Mouse (Mus musculus) heart, embryonic 11.5 days (tissue): ENCODE measurements around the gene Otud7a. TPM values are rescaled to one million over a fixed set of nuclear protein-coding genes. Genes with fewer than 3 reads are reported as not detected.

Experiments used
- ATAC-seq: fragments of 200-750 bp; cut with Nextera tagmentation; replicated peaks from 2 replicates; pipeline ENCODE4 v1.8.0; 2017; ENCODE audit warnings: moderate library complexity; ENCODE audit not compliant: insufficient number of reproducible peaks, low FRiP score, low TSS enrichment
- H3K27ac ChIP-seq: fragments of 300-500 bp; sonication (generic); 2 replicates; pipeline ENCODE4 v1.5.1; 2014; ENCODE audit warnings: mild to moderate bottlenecking, low read depth, low read length
- H3K27me3 ChIP-seq: fragments of 300-500 bp; sonication (generic); 2 replicates; pipeline ENCODE4 v1.6.1; 2014; ENCODE audit warnings: mild to moderate bottlenecking, low read length, mixed read lengths; ENCODE audit not compliant: control insufficient read depth, insufficient read depth
- H3K36me3 ChIP-seq: fragments of 300-500 bp; sonication (generic); 2 replicates; pipeline ENCODE4 v1.6.1; 2014; ENCODE audit warnings: mild to moderate bottlenecking, low read length, moderate library complexity, mixed read lengths; ENCODE audit not compliant: control insufficient read depth, insufficient read depth
- H3K4me1 ChIP-seq: fragments of 300-500 bp; sonication (generic); 2 replicates; pipeline ENCODE4 v1.6.1; 2014; ENCODE audit warnings: low read length; ENCODE audit not compliant: control insufficient read depth, insufficient read depth
- H3K4me2 ChIP-seq: fragments of 300-500 bp; sonication (generic); 2 replicates; pipeline ENCODE4 v1.6.1; 2014; ENCODE audit warnings: mild to moderate bottlenecking, moderate library complexity
- H3K4me3 ChIP-seq: fragments of 300-500 bp; sonication (generic); 2 replicates; pipeline ENCODE4 v1.5.1; 2014; ENCODE audit warnings: low read depth, low read length
- H3K9ac ChIP-seq: fragments of 300-500 bp; sonication (generic); 2 replicates; pipeline ENCODE4 v1.6.1; 2014; ENCODE audit warnings: mild to moderate bottlenecking, low read depth, low read length, moderate library complexity
- H3K9me3 ChIP-seq: fragments of 300-500 bp; sonication (generic); replicated peaks from 2 replicates; pipeline ENCODE4 v1.6.1; 2016; ENCODE audit warnings: low read length; ENCODE audit not compliant: control insufficient read depth
- WGBS: fragments of 180-500 bp; shearing (Covaris S2); extraction: QIAGEN DNeasy Blood & Tissue Kit; methylation state at CpG from one replicate; pipeline ENCODE4 v1.1.7; 2014; ENCODE audit not compliant: insufficient replicate concordance; 5-methylcytosine and 5-hydroxymethylcytosine counted together
- polyA plus RNA-seq: library from polyadenylated mRNA; unstranded; fragments of >200 nt; fragmentation: Nextera tagmentation; extraction: Ambion mirVana; gene quantifications from 2 replicates; pipeline ENCODE4 v1.2.1, GENCODE M21; 2014

Gene Otud7a
- polyA plus RNA-seq, 1 experiment from 2014 or later: 0.17 TPM

DNA sequence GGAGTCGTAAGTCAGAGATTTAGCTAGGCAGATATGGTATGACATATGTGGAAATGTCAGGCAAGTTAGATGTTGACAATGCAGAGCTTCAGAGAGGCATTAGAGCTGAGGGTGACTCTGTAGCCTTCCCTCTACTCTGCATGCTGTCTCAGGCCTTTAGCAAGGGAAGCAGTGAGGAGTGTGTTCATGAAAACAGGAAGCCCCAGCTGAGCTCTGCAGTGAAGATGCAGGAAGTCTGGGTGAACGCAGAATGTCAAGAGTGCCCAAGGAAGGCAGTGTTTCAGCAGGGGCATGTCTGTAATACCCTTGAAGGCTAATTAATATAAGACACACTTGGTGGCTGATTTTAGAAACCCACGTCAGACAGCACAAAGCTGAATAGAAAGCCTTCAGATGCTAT, 77.9 kb downstream of the Otud7a start:
- Histone ChIP-seq H3K4me1 (no peaks in the 10 kb centered on the region), H3K4me3 (no peak overlapping the region), H3K27ac (no peak overlapping the region), H3K36me3 (no peaks in the 10 kb centered on the region), H3K9ac (no peak overlapping the region), H3K27me3 (no peaks in the 10 kb centered on the region), H3K9me3 (no peaks in the 10 kb centered on the region), H3K4me2 (no peak overlapping the region)
- ATAC-seq: no peak
- 53% methylated on average over 3 of the region's 3 CpGs for WGBS

DNA sequence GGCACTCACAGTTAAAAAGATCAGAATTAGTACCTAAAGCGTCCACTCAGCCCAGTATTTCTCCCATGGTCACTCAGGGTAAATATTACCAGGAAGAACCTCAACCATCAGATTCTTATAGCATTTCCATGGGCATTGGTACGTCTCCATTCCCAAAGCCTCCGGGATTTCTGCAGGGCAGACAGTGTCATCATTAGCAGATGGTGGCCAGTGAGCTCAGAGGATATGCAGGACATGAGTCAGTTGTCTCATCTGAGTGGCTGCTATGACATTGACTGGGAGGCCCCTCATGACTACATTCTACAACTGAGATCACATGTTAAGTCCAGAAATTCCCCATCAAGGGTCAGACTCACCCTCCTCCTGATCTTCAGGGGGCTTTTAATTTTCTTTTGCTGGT, 78.5 kb downstream of the Otud7a start:
- Histone ChIP-seq H3K4me3 (no peak overlapping the region), H3K9me3 (no peaks in the 10 kb centered on the region), H3K4me1 (no peaks in the 10 kb centered on the region), H3K4me2 (no peak overlapping the region), H3K9ac (no peak overlapping the region), H3K27ac (no peak overlapping the region), H3K27me3 (no peaks in the 10 kb centered on the region), H3K36me3 (no peaks in the 10 kb centered on the region)
- ATAC-seq: no peak
- WGBS: 72% methylated on average over 3 of the region's 3 CpGs

- no peak overlapping the region for H3K4me3 ChIP-seq
- no peak overlapping the region for H3K4me2 ChIP-seq
- ATAC-seq: no peak
- H3K36me3 ChIP-seq: no peaks in the 10 kb centered on the region
- H3K27ac ChIP-seq: no peak overlapping the region
- H3K4me1 ChIP-seq: no peaks in the 10 kb centered on the region
- H3K9me3 ChIP-seq: no peaks in the 10 kb centered on the region
- WGBS: 86% methylated on average over 4 of the region's 4 CpGs
- H3K27me3 ChIP-seq: no peaks in the 10 kb centered on the region
- H3K9ac ChIP-seq: no peak overlapping the region
Measured at GRCm38 (mm10) chr7:63540293-63540692, 95.7 kb downstream of the Otud7a start.

GRCm38 (mm10) chr7:63554457-63554856, 109.9 kb downstream of the Otud7a start:
- WGBS: 82% methylated on average over 1 of the region's 1 CpGs
- Histone ChIP-seq H3K27ac (no peak overlapping the region), H3K9ac (no peak overlapping the region), H3K4me2 (no peak overlapping the region), H3K9me3 (no peaks in the 10 kb centered on the region), H3K36me3 (no peaks in the 10 kb centered on the region), H3K4me3 (no peak overlapping the region), H3K27me3 (no peaks in the 10 kb centered on the region), H3K4me1 (no peaks in the 10 kb centered on the region)
- ATAC-seq: no peak

DNA sequence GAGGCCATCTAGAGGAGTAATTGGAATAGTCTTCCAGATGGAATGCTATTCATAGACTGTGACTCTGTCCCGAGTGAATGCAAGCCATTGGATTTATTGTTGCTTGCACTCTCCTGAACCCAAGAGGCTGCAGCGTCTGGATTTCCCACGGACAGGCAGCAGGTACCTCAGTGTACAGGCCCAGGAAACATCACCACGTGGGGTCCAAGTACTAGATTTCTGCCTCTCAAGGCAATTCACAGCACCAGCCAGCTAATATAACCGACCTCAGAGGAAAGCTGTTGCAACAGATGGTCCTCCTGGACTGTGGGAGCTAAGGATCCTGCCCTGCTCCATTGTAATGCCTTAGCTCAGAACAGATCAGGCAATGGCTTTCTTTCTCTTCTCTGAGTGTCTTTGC, 111.8 kb downstream of the Otud7a start:
- Histone ChIP-seq H3K9ac (no peak overlapping the region), H3K4me3 (no peak overlapping the region), H3K9me3 (no peaks in the 10 kb centered on the region), H3K27ac (no peak overlapping the region), H3K4me2 (no peak overlapping the region), H3K27me3 (no peaks in the 10 kb centered on the region), H3K4me1 (no peaks in the 10 kb centered on the region), H3K36me3 (no peaks in the 10 kb centered on the region)
- 54% methylated on average over 5 of the region's 5 CpGs for WGBS
- ATAC-seq: no peak

GRCm38 (mm10) chr7:63558918-63559317, 114.4 kb downstream of the Otud7a start:
- Histone ChIP-seq H3K4me2 (no peak overlapping the region), H3K27ac (no peak overlapping the region), H3K9ac (no peak overlapping the region), H3K4me3 (no peak overlapping the region), H3K27me3 (no peaks in the 10 kb centered on the region), H3K36me3 (no peaks in the 10 kb centered on the region), H3K9me3 (no peaks in the 10 kb centered on the region), H3K4me1 (no peaks in the 10 kb centered on the region)
- whole genome bisulfite sequencing: 68% methylated on average over 3 of the region's 3 CpGs
- ATAC-seq: no peak

DNA sequence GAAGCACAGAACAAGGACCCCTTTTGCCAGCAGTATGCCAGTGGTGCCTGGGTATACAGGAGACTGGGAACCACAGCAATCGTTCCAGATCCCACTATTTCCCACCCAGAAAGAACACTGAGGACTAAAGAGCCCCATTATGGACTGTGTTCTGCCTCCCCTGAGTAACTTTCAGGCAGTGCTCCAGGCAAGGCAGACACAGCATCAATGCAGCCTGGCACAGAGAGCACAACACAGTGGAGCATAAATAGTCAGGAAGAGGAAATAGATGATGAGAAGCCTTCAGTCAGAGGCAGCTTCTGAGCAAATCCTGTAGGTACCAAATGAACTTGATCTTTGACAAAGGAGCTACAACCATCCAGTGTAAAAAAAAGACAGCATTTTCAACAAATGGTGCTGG, 115.1 kb downstream of the Otud7a start:
- no peak for ATAC-seq
- no peaks in the 10 kb centered on the region for H3K9me3 ChIP-seq
- no peak overlapping the region for H3K9ac ChIP-seq
- no peaks in the 10 kb centered on the region for H3K36me3 ChIP-seq
- no peak overlapping the region for H3K4me2 ChIP-seq
- H3K4me3 ChIP-seq: no peak overlapping the region
- WGBS: 75% methylated on average over 1 of the region's 1 CpGs
- no peaks in the 10 kb centered on the region for H3K4me1 ChIP-seq
- no peaks in the 10 kb centered on the region for H3K27me3 ChIP-seq
- no peak overlapping the region for H3K27ac ChIP-seq

DNA sequence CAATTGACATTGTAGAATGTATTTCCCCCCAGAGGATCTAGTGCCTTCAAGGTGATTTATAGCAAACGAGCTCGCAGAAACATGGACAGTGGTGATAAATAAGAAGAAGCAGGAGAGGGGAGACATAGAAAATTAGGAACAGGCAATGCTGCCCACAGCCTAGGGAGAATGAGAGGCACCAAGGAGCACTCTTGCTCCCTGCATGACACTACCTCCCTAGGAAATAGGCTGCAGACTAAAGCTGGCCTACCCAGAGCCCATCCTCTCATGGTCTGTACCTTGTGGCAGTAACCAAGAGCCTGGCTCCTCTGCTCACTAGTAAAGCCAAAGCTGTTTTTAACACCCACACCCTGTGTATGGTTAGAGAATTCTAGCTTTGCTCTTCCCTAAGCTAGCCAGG, 138.8 kb downstream of the Otud7a start:
- H3K27ac ChIP-seq: no peak overlapping the region
- no peak overlapping the region for H3K9ac ChIP-seq
- H3K4me2 ChIP-seq: no peak overlapping the region
- H3K9me3 ChIP-seq: no peaks in the 10 kb centered on the region
- no peaks in the 10 kb centered on the region for H3K4me1 ChIP-seq
- H3K4me3 ChIP-seq: no peak overlapping the region
- H3K27me3 ChIP-seq: no peaks in the 10 kb centered on the region
- ATAC-seq: no peak
- 80% methylated on average over 2 of the region's 2 CpGs for WGBS
- no peaks in the 10 kb centered on the region for H3K36me3 ChIP-seq

DNA sequence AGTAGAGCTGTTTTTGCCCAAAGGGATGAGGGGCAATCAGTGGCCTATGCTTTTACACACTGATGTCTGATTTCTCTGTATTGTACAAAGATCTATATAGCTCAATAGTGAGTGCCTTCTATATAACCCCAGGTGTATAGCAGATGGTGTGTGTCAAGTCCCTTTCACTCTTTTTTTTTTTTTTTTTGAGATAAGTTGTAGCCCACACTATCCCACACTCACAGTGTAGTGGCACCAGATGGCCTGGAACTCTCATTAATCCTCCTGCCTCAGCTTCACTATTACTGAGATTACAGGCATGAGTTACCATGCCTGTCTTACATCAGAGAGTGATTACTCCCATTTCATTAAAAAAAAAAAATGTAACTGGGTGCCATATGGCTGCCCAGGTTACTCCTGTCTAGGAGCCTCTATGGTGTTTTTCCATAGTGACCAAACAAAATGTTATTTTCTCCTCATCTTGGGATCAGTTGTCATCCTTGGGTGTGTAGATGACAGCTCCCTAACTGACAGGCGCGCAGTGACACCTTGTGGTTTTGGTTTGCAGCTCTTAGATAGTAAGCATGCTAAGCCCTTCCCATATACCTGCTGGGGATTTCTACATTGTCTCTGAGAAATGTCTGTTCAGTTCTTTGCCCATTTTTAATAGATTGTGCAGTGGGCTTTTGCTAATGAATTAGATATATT, 141.8 kb downstream of the Otud7a start:
- WGBS: 40% methylated on average over 2 of the region's 2 CpGs
- Histone ChIP-seq H3K9me3 (no peaks in the 10 kb centered on the region), H3K4me2 (no peak overlapping the region), H3K27ac (no peak overlapping the region), H3K4me1 (no peaks in the 10 kb centered on the region), H3K4me3 (no peak overlapping the region), H3K27me3 (no peaks in the 10 kb centered on the region), H3K9ac (no peak overlapping the region), H3K36me3 (no peaks in the 10 kb centered on the region)
- no peak for ATAC-seq
